Mouse (Mus musculus): ENCODE results near the gene Ly6g6d. TPM values are rescaled to one million over a fixed set of nuclear protein-coding genes. Genes with fewer than 3 reads are reported as not detected.
A peak's percentile ranks its signal among the peaks of the same experiment; 100 is the strongest.

The Ly6g6d gene
- polyA plus RNA-seq, 1 experiment from 2014 or later, result 7.0 TPM

- H3K9me3 ChIP-seq (ENCODE audit: control insufficient read depth, low read length), result no peaks in the 10 kb centered on the region
- peak within 1 kb of the TSS; percentile 55 for H3K4me2 ChIP-seq (ENCODE audit: low read depth, low read length)
- H3K36me3 ChIP-seq (ENCODE audit: control insufficient read depth, insufficient read depth, low read length), result peaks cover 15% of the 10 kb centered on the region
- peak; percentile 99 for ATAC-seq (ENCODE audit: low read depth)
- H3K4me3 ChIP-seq (ENCODE audit: low read length), result peak within 1 kb of the TSS; percentile 74
- H3K27ac ChIP-seq (ENCODE audit: low read length), result peak within 1 kb of the TSS; percentile 97
- peak within 1 kb of the TSS; percentile 96 for H3K9ac ChIP-seq (ENCODE audit: low read length)
- H3K27me3 ChIP-seq (ENCODE audit: control insufficient read depth, insufficient read depth, low read depth, low read length), result no peaks in the 10 kb centered on the region
- H3K4me1 ChIP-seq (replicated peaks; ENCODE audit: control insufficient read depth, insufficient read depth, low read length), result peaks cover 8% of the 10 kb centered on the region
- 2% methylated on average over 67 of the region's 67 CpGs for WGBS
Measured at GRCm38 (mm10) chr17:35088825-35089644, 11.2 kb upstream of the Ly6g6d start, which contains the start of gene Abhd16a. Gene Abhd16a (plus strand): TSS chr17:35089263.

GRCm38 (mm10) chr17:35088151-35088550 lies 10.3 kb upstream of the Ly6g6d start:
- ATAC-seq (ENCODE audit: low read depth), result no peak
- H3K4me1 ChIP-seq (replicated peaks; ENCODE audit: control insufficient read depth, insufficient read depth, low read length), result peaks cover 8% of the 10 kb centered on the region
- WGBS, result 25% methylated on average over 2 of the region's 2 CpGs
- H3K9me3 ChIP-seq (ENCODE audit: control insufficient read depth, low read length), result no peaks in the 10 kb centered on the region
- no peak overlapping the region for H3K27ac ChIP-seq (ENCODE audit: low read length)
- H3K4me2 ChIP-seq (ENCODE audit: low read depth, low read length), result no peak overlapping the region
- H3K36me3 ChIP-seq (ENCODE audit: control insufficient read depth, insufficient read depth, low read length), result peaks cover 13% of the 10 kb centered on the region
- no peak overlapping the region for H3K4me3 ChIP-seq (ENCODE audit: low read length)
- no peaks in the 10 kb centered on the region for H3K27me3 ChIP-seq (ENCODE audit: control insufficient read depth, insufficient read depth, low read depth, low read length)
- H3K9ac ChIP-seq (ENCODE audit: low read length), result no peak overlapping the region

- Histone ChIP-seq H3K36me3 (ENCODE audit: control insufficient read depth, insufficient read depth, low read length) (no peaks in the 10 kb centered on the region), H3K9me3 (ENCODE audit: control insufficient read depth, low read length) (no peaks in the 10 kb centered on the region), H3K27me3 (ENCODE audit: control insufficient read depth, insufficient read depth, low read depth, low read length) (no peaks in the 10 kb centered on the region), H3K27ac (ENCODE audit: low read length) (no peak within 1 kb of the TSS), H3K4me2 (ENCODE audit: low read depth, low read length) (no peak within 1 kb of the TSS), H3K9ac (ENCODE audit: low read length) (no peak within 1 kb of the TSS), H3K4me3 (ENCODE audit: low read length) (no peak within 1 kb of the TSS), H3K4me1 (replicated peaks; ENCODE audit: control insufficient read depth, insufficient read depth, low read length) (peaks cover 5% of the 10 kb centered on the region)
- ATAC-seq (ENCODE audit: low read depth), result no peak
- 65% methylated on average over 7 of the region's 7 CpGs for WGBS
Measured at GRCm38 (mm10) chr17:35085208-35085865, 7.5 kb upstream of the Ly6g6d start, which contains the start of gene Ly6g6f. Gene Ly6g6f (minus strand): TSS chr17:35085610.

- Histone ChIP-seq H3K27ac (ENCODE audit: low read length) (no peak overlapping the region), H3K4me1 (replicated peaks; ENCODE audit: control insufficient read depth, insufficient read depth, low read length) (no peaks in the 10 kb centered on the region), H3K9ac (ENCODE audit: low read length) (no peak overlapping the region), H3K4me2 (ENCODE audit: low read depth, low read length) (no peak overlapping the region), H3K27me3 (ENCODE audit: control insufficient read depth, insufficient read depth, low read depth, low read length) (no peaks in the 10 kb centered on the region), H3K9me3 (ENCODE audit: control insufficient read depth, low read length) (no peaks in the 10 kb centered on the region), H3K4me3 (ENCODE audit: low read length) (no peak overlapping the region), H3K36me3 (ENCODE audit: control insufficient read depth, insufficient read depth, low read length) (no peaks in the 10 kb centered on the region)
- 64% methylated on average over 3 of the region's 3 CpGs for WGBS
- no peak for ATAC-seq (ENCODE audit: low read depth)
Measured at GRCm38 (mm10) chr17:35083929-35084497, 6.1 kb upstream of the Ly6g6d start.

GRCm38 (mm10) chr17:35082841-35083576 lies 5.1 kb upstream of the Ly6g6d start:
- Histone ChIP-seq H3K9ac (ENCODE audit: low read length) (no peak overlapping the region), H3K4me2 (ENCODE audit: low read depth, low read length) (no peak overlapping the region), H3K4me3 (ENCODE audit: low read length) (no peak overlapping the region), H3K27ac (ENCODE audit: low read length) (no peak overlapping the region), H3K9me3 (ENCODE audit: control insufficient read depth, low read length) (no peaks in the 10 kb centered on the region), H3K27me3 (ENCODE audit: control insufficient read depth, insufficient read depth, low read depth, low read length) (peaks cover 2% of the 10 kb centered on the region; the same call in 1 of the 2 replicates), H3K4me1 (replicated peaks; ENCODE audit: control insufficient read depth, insufficient read depth, low read length) (0 out of 2 replicates have a peak, but pooled peaks cover 2% of the 10 kb centered on the region), H3K36me3 (ENCODE audit: control insufficient read depth, insufficient read depth, low read length) (no peaks in the 10 kb centered on the region)
- WGBS, result 82% methylated on average over 16 of the region's 16 CpGs
- no peak for ATAC-seq (ENCODE audit: low read depth)

GRCm38 (mm10) chr17:35080710-35081109 lies 2.8 kb upstream of the Ly6g6d start:
- peaks cover 2% of the 10 kb centered on the region; the same call in 1 of the 2 replicates for H3K27me3 ChIP-seq (ENCODE audit: control insufficient read depth, insufficient read depth, low read depth, low read length)
- no peak for ATAC-seq (ENCODE audit: low read depth)
- H3K4me3 ChIP-seq (ENCODE audit: low read length), result no peak overlapping the region
- peaks cover 7% of the 10 kb centered on the region; the same call in 1 of the 2 replicates for H3K4me1 ChIP-seq (replicated peaks; ENCODE audit: control insufficient read depth, insufficient read depth, low read length)
- no peaks in the 10 kb centered on the region for H3K36me3 ChIP-seq (ENCODE audit: control insufficient read depth, insufficient read depth, low read length)
- no peak overlapping the region for H3K27ac ChIP-seq (ENCODE audit: low read length)
- H3K9ac ChIP-seq (ENCODE audit: low read length), result no peak overlapping the region
- no peak overlapping the region for H3K4me2 ChIP-seq (ENCODE audit: low read depth, low read length)
- H3K9me3 ChIP-seq (ENCODE audit: control insufficient read depth, low read length), result no peaks in the 10 kb centered on the region
- WGBS, result 81% methylated on average over 4 of the region's 4 CpGs

GRCm38 (mm10) chr17:35080248-35080647 lies 2.4 kb upstream of the Ly6g6d start:
- Histone ChIP-seq H3K36me3 (ENCODE audit: control insufficient read depth, insufficient read depth, low read length) (no peaks in the 10 kb centered on the region), H3K4me2 (ENCODE audit: low read depth, low read length) (no peak overlapping the region), H3K27me3 (ENCODE audit: control insufficient read depth, insufficient read depth, low read depth, low read length) (peaks cover 2% of the 10 kb centered on the region; the same call in 1 of the 2 replicates), H3K4me3 (ENCODE audit: low read length) (no peak overlapping the region), H3K9ac (ENCODE audit: low read length) (no peak overlapping the region), H3K9me3 (ENCODE audit: control insufficient read depth, low read length) (no peaks in the 10 kb centered on the region), H3K27ac (ENCODE audit: low read length) (no peak overlapping the region), H3K4me1 (replicated peaks; ENCODE audit: control insufficient read depth, insufficient read depth, low read length) (peaks cover 7% of the 10 kb centered on the region; the same call in 1 of the 2 replicates)
- WGBS, result 50% methylated on average over 6 of the region's 6 CpGs
- ATAC-seq (ENCODE audit: low read depth), result no peak

GRCm38 (mm10) chr17:35079778-35080177 lies 1.9 kb upstream of the Ly6g6d start:
- Histone ChIP-seq H3K36me3 (ENCODE audit: control insufficient read depth, insufficient read depth, low read length) (no peaks in the 10 kb centered on the region), H3K27me3 (ENCODE audit: control insufficient read depth, insufficient read depth, low read depth, low read length) (peaks cover 2% of the 10 kb centered on the region; the same call in 1 of the 2 replicates), H3K4me3 (ENCODE audit: low read length) (no peak overlapping the region), H3K9ac (ENCODE audit: low read length) (no peak overlapping the region), H3K4me2 (ENCODE audit: low read depth, low read length) (no peak overlapping the region), H3K4me1 (replicated peaks; ENCODE audit: control insufficient read depth, insufficient read depth, low read length) (peaks cover 7% of the 10 kb centered on the region; the same call in 1 of the 2 replicates), H3K27ac (ENCODE audit: low read length) (no peak overlapping the region), H3K9me3 (ENCODE audit: control insufficient read depth, low read length) (no peaks in the 10 kb centered on the region)
- ATAC-seq (ENCODE audit: low read depth), result no peak
- 29% methylated on average over 9 of the region's 9 CpGs for WGBS
